Mouse (Mus musculus): ENCODE data around the gene Dlg4.

- TF ChIP-seq CTCF (IDR thresholded peaks at IDR 0.05; ENCODE audit: low read depth, low read length) (no peak), POLR2A (IDR thresholded peaks at IDR 0.05; ENCODE audit: extremely low read depth, insufficient read depth, low read length) (no peak)
Measured at GRCm38 (mm10) chr11:70026689-70027088, 9.9 kb downstream of the Dlg4 start.

Measured in liver, adult 2 months (tissue).